Mouse (Mus musculus): ENCODE results near the gene Ceacam16. TPM values are rescaled to one million over a fixed set of nuclear protein-coding genes. Genes with fewer than 3 reads are reported as not detected.

Gene Ceacam16
- polyA plus RNA-seq, 1 experiment from 2014 or later = 0.62 TPM

DNA sequence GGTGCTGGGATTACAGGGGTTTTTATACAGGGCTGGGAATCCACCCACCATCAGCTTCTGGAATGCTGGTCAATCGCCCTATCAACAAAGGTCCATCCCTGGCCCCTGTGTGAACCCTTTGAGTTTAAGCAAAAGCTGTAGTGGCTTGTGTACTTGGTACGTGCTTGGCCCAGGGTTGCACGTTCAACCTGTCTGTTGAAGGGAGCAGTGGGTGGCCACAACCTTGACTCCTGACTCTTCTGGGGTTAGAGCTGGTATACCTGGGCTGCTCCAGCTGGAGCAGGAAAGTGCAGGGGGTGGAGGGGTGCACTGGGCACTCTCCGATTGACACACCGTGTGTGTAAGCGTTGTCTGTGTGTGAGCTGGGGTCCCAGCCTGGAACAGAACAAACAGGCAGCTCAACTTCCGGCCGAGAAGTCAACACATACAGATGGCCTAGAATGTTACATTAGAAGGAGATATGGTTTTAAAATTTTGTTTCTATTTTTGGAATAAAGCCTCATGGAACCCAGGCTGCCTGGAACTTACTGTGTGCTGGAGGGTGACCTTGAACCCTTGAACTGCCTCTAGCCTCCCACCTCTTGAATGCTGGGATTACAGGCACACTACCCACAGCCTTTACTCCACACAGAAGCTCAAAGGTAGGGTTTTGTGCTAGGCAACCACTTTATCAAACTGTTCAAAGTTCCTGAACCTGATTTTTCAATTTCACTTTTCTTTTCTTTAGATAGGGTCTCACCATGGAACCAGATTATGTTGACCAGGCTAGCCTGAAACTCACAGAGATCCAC lies 4.3 kb upstream of the Ceacam16 start:
- Histone ChIP-seq H3K36me3 (no peaks in the 10 kb centered on the region), H3K9ac (replicated peaks) (no peak overlapping the region), H3K27me3 (no peaks in the 10 kb centered on the region), H3K4me3 (replicated peaks) (no peak overlapping the region), H3K4me1 (replicated peaks) (no peaks in the 10 kb centered on the region), H3K27ac (no peak overlapping the region), H3K9me3 (no peaks in the 10 kb centered on the region), H3K4me2 (replicated peaks) (no peak overlapping the region)
- no peak for ATAC-seq
- WGBS = 88% methylated on average over 8 of the region's 8 CpGs

DNA sequence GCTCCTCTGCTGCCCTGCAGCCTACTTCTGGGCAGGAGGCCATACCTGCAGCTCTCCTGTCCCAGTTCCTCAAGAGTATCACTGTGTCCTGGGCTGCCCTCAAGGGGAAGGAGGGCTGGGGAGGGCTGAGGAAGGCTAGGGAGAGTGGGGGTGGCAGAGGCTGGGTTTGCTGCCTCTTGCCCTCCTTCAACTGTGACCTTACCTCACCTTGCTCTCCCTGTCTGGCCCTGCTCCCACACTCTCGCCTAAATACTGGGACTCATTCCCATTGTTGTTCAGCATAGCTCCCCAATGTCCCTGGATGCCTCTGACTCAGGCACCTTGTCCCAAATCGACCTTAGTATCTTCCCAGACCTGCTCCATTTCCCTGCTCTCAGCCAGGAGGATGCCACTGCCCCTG lies 3.1 kb upstream of the Ceacam16 start:
- Histone ChIP-seq H3K9me3 (no peaks in the 10 kb centered on the region), H3K27me3 (no peaks in the 10 kb centered on the region), H3K36me3 (no peaks in the 10 kb centered on the region), H3K9ac (replicated peaks) (no peak overlapping the region), H3K4me2 (replicated peaks) (no peak overlapping the region), H3K4me3 (replicated peaks) (no peak overlapping the region), H3K27ac (no peak overlapping the region), H3K4me1 (replicated peaks) (no peaks in the 10 kb centered on the region)
- no peak for ATAC-seq
- WGBS = 43% methylated on average over 2 of the region's 2 CpGs

DNA sequence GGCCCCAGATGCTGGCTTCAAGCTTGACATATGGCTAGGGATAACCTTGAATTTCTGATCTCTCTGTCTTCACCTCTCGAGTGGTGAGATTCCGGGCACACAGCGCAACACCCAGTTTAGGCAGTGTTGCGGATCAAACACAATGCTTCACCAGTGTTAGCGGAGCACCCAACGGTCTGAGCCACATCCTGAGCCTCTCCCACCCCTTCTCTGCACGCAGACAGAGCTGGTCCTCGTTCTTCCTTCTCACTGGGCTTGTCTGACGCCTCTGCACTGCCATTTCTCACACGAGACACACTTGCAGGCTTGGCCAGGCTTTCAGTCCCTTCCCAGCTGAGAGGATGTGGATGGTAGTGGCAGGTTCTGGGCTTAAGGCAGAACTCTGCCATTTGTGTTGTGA lies 1.4 kb downstream of the Ceacam16 start:
- Histone ChIP-seq H3K27ac (no peak overlapping the region), H3K4me1 (replicated peaks) (no peaks in the 10 kb centered on the region), H3K4me2 (replicated peaks) (no peak overlapping the region), H3K27me3 (no peaks in the 10 kb centered on the region), H3K9ac (replicated peaks) (no peak overlapping the region), H3K36me3 (no peaks in the 10 kb centered on the region), H3K4me3 (replicated peaks) (no peak overlapping the region), H3K9me3 (no peaks in the 10 kb centered on the region)
- ATAC-seq = no peak
- 75% methylated on average over 10 of the region's 10 CpGs for whole genome bisulfite sequencing

DNA sequence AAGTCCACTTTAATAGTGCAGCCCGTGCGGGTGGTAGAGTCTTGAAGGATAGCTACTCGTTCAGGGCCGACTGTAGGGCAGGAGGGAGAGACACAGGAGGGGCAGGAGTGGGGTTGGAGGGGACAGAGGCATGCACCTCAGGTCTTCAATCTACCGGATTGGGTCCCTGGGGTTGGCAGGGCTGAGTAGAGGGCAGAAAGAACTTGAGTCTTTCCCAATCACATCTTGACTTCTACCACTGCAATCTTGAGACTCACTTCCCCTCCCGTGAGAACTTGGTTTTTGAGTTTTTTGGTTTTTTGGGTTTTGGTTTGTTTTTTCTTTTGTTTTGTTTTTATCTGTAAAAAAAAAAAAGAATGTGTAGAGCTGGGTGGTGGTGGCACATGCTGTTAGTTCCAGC lies 4.8 kb downstream of the Ceacam16 start:
- WGBS = 89% methylated on average over 6 of the region's 6 CpGs
- H3K9me3 ChIP-seq = no peaks in the 10 kb centered on the region
- H3K27me3 ChIP-seq = peaks cover 15% of the 10 kb centered on the region; the same call in 1 of the 2 replicates
- H3K9ac ChIP-seq (replicated peaks) = no peak overlapping the region
- no peak overlapping the region for H3K4me2 ChIP-seq (replicated peaks)
- H3K4me1 ChIP-seq (replicated peaks) = 0 out of 2 replicates have a peak, but pooled peaks cover 6% of the 10 kb centered on the region
- H3K36me3 ChIP-seq = no peaks in the 10 kb centered on the region
- no peak overlapping the region for H3K4me3 ChIP-seq (replicated peaks)
- ATAC-seq = no peak
- H3K27ac ChIP-seq = no peak overlapping the region

DNA sequence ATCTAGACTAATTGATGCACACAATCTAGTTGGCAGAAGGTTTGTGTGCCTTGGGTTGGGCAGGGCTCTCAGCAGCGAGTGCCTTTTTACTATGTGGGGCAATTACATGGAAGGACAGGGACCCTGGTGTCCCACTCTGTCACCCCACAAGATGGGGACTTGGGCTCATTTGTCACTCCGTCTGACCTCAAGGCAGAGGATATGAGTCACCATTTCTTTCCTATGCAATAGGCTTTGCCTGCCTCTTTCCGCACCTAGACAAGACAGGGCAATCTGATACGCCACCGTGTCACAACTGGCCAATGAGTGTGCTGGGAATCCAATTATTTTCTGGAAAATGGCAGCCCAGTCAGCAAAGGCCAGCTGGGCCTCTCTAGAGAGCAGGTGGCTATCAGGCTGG lies 5.4 kb downstream of the Ceacam16 start:
- Histone ChIP-seq H3K27me3 (peaks cover 18% of the 10 kb centered on the region), H3K4me2 (replicated peaks) (no peak overlapping the region), H3K36me3 (no peaks in the 10 kb centered on the region), H3K27ac (no peak overlapping the region), H3K9ac (replicated peaks) (no peak overlapping the region), H3K4me1 (replicated peaks) (0 out of 2 replicates have a peak, but pooled peaks cover 6% of the 10 kb centered on the region), H3K4me3 (replicated peaks) (no peak overlapping the region), H3K9me3 (no peaks in the 10 kb centered on the region)
- ATAC-seq = no peak
- WGBS = 87% methylated on average over 5 of the region's 5 CpGs

DNA sequence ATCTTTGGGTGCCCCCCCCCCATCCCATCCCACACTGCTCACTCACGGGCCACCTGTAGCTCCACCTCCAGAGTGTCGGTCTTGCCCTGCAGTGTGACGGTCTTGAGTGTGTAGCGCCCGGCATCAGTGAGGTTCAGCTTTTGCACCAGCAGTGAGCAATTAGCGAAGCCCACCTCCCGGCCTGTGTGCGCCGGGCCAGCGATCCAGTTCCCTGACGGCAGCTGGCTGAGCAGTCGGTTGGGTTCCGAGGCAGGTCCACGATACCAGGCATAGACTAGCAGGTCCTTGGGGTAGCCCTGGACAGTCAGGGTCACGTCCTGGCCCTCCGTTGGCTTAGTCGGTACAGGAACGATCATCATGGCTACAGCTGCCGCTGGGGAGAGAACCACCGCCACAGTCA lies 7.6 kb downstream of the Ceacam16 start:
- Histone ChIP-seq H3K9me3 (no peaks in the 10 kb centered on the region), H3K27ac (no peak overlapping the region), H3K4me3 (replicated peaks) (no peak overlapping the region), H3K27me3 (peaks cover 21% of the 10 kb centered on the region), H3K36me3 (no peaks in the 10 kb centered on the region), H3K4me2 (replicated peaks) (no peak overlapping the region), H3K9ac (replicated peaks) (no peak overlapping the region), H3K4me1 (replicated peaks) (0 out of 2 replicates have a peak, but pooled peaks cover 6% of the 10 kb centered on the region)
- ATAC-seq = no peak
- WGBS = 92% methylated on average over 20 of the region's 20 CpGs

DNA sequence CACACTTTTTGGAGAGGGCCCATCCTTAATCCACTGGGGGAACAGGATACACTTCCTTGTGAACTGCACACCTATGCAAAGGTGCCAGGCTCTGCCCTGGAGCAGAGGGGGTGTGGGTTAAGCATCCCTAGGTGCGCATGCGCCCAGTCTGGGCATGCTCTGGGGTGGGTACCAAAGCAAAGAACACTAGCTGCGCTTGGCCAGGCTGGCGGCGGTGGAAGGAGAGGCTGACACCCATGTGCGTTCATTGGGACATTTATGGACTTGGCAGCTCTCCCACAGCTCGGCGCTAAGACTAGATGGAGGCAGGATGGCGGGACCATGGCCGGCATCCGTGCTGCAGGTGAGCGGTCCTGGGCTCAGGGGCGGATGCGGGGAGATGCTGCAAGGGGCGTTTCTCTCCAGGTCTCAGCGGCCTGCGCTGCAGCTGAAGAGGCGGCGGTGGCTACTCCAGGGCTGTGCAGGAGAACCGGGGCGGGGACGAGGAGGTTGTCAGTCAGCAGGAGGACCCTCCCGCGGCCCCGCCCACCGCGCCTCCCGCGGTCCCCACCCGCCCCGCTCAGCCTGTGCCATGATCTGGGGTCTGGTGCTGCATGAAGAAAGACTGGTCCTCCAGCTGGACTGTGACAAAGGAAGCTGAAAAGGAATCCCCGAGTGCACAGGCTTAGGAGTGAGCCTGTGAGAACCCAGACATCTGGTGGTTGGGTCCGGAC lies 9.1 kb downstream of the Ceacam16 start, which contains the start of gene Gm19345:
TSS of gene Gm19345 (plus strand) at position 146 of the 713 bp plus-strand sequence.
- 0 out of 2 replicates have a peak, but pooled peaks cover 8% of the 10 kb centered on the region for H3K4me1 ChIP-seq (replicated peaks)
- H3K4me2 ChIP-seq (replicated peaks) = peak within 1 kb of the TSS; percentile 59
- 4% methylated on average over 28 of the region's 33 CpGs for WGBS
- peak within 1 kb of the TSS; percentile 47; the same call in 1 of the 2 replicates for H3K27ac ChIP-seq
- H3K36me3 ChIP-seq = no peaks in the 10 kb centered on the region
- ATAC-seq = peak; percentile 90
- no peaks in the 10 kb centered on the region for H3K9me3 ChIP-seq
- H3K4me3 ChIP-seq (replicated peaks) = peak within 1 kb of the TSS; percentile 43
- peaks cover 32% of the 10 kb centered on the region for H3K27me3 ChIP-seq
- peak within 1 kb of the TSS; percentile 66 for H3K9ac ChIP-seq (replicated peaks)

GRCm38 (mm10) chr7:19844521-19845171 lies 16.5 kb downstream of the Ceacam16 start:
- 65% methylated on average over 15 of the region's 15 CpGs for WGBS
- H3K9me3 ChIP-seq = no peaks in the 10 kb centered on the region
- H3K36me3 ChIP-seq = no peaks in the 10 kb centered on the region
- no peak overlapping the region for H3K4me3 ChIP-seq (replicated peaks)
- H3K27me3 ChIP-seq = peaks cover 47% of the 10 kb centered on the region
- ATAC-seq = no peak
- no peak overlapping the region for H3K4me2 ChIP-seq (replicated peaks)
- H3K27ac ChIP-seq = no peak overlapping the region
- no peak overlapping the region for H3K9ac ChIP-seq (replicated peaks)
- peaks cover 2% of the 10 kb centered on the region; the same call in 1 of the 2 replicates for H3K4me1 ChIP-seq (replicated peaks)

- H3K4me1 ChIP-seq (replicated peaks) = peaks cover 2% of the 10 kb centered on the region; the same call in 1 of the 2 replicates
- WGBS = 3% methylated on average over 11 of the region's 11 CpGs
- H3K27ac ChIP-seq = no peak overlapping the region
- no peak overlapping the region for H3K4me3 ChIP-seq (replicated peaks)
- peak; percentile 71 for ATAC-seq
- no peak overlapping the region for H3K4me2 ChIP-seq (replicated peaks)
- H3K9ac ChIP-seq (replicated peaks) = 0 out of 2 replicates have a peak overlapping the region, but pooled peaks have one; percentile 3
- H3K36me3 ChIP-seq = no peaks in the 10 kb centered on the region
- no peaks in the 10 kb centered on the region for H3K9me3 ChIP-seq
- peaks cover 44% of the 10 kb centered on the region for H3K27me3 ChIP-seq
Measured at GRCm38 (mm10) chr7:19843561-19843960, 17.5 kb downstream of the Ceacam16 start.

DNA sequence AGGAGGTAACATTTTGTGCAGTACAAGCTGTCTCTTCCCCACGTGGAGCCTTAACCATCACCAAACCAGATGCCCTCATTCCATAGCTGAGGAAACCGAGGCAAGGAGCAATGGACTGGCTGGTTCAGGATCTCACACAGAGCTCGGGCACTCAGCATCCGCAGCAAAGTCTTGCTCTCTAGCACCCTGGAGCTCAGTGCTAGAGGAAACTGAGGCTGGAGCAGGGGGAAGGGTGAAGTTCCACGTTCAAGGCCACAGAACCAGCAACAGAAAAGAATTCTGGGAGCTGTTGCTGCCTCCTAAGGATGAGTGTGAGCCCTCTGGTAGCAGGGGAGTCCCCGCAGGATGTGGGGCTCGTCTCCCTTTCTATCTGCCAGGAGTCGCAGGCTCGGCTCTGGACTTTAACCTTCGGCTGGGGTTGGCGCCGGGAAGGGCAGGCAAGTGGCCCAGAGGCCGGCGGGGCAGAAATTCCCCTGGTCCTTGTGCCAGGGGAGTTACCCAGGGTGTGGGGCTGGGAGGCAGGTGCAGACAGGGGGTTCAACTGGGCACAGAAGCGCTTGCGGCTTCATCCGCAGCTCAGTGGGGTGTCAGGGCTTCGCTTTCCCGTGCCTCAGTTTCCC lies 18.1 kb downstream of the Ceacam16 start:
- ATAC-seq = no peak
- Histone ChIP-seq H3K4me2 (replicated peaks) (no peak overlapping the region), H3K27ac (no peak overlapping the region), H3K36me3 (no peaks in the 10 kb centered on the region), H3K9ac (replicated peaks) (no peak overlapping the region), H3K4me1 (replicated peaks) (peaks cover 2% of the 10 kb centered on the region; the same call in 1 of the 2 replicates), H3K4me3 (replicated peaks) (no peak overlapping the region), H3K27me3 (peaks cover 40% of the 10 kb centered on the region), H3K9me3 (no peaks in the 10 kb centered on the region)
- WGBS = 33% methylated on average over 19 of the region's 19 CpGs

- Histone ChIP-seq H3K4me3 (replicated peaks) (no peak overlapping the region), H3K36me3 (no peaks in the 10 kb centered on the region), H3K4me2 (replicated peaks) (no peak overlapping the region), H3K9me3 (no peaks in the 10 kb centered on the region), H3K4me1 (replicated peaks) (no peaks in the 10 kb centered on the region; the same call in 1 of the 2 replicates), H3K27me3 (peaks cover 30% of the 10 kb centered on the region), H3K9ac (replicated peaks) (no peak overlapping the region), H3K27ac (no peak overlapping the region)
- no peak for ATAC-seq
- 86% methylated on average over 21 of the region's 21 CpGs for WGBS
Measured at GRCm38 (mm10) chr7:19841686-19842413, 19.2 kb downstream of the Ceacam16 start.
